In the genomic region with DNA sequence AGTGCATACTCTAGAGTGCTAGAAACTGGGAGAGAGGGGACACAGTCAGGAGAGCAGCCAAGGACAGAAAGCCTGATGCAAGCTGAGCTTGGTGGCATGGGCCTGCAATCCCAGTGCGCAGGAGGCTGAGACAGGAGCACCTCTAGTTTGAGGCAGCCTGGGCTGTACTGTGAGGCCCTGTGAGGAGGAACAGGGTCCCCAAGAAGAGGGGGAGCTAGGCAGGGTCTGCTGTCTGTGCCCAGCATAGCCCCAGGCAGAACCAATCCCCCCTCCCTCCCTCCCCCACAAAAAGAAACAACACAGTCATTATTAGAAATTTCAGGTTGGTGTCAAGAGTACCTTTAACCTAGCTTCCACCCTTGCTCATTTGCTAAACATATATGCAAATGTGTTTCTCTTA, we compare ENCODE assay signal across 11 mouse cellular contexts. TPM values are rescaled to one million over a fixed set of nuclear protein-coding genes. Genes with fewer than 3 reads are reported as not detected.
DNase-seq lines count a peak whose midpoint lies in the region; ATAC-seq and TF ChIP-seq lines count a peak whose summit lies in the region.
"Had no signal": no experiment of that assay in that cellular context is flagged by ENCODE, and none has a peak within 500 bp of the region (broad histone marks: within the 10 kb centered on the region; RNA-seq: fewer than 3 reads in every experiment).

No protein-coding gene starts in this region.

- peak overlapping the region; percentile 60 for H3K4me2 ChIP-seq in heart, embryonic 12.5 days
- H3K4me2 ChIP-seq in forebrain, embryonic 12.5 days: peak overlapping the region; percentile 42
- peak overlapping the region; percentile 45 for H3K4me2 ChIP-seq in midbrain, embryonic 11.5 days
- H3K4me2 ChIP-seq: embryonic facial prominence, embryonic 15.5 days; liver, embryonic 11.5 days had no signal

- no peak overlapping the region for H3K9ac ChIP-seq in heart, embryonic 12.5 days
- peak overlapping the region; percentile 42; the same call in 1 of the 2 replicates for H3K9ac ChIP-seq in forebrain, embryonic 12.5 days
- H3K9ac ChIP-seq in midbrain, embryonic 11.5 days (ENCODE audit: low read length): peak overlapping the region; percentile 65
- H3K9ac ChIP-seq: embryonic facial prominence, embryonic 15.5 days had no signal

- no peak for ATAC-seq in heart, embryonic 12.5 days (ENCODE audit: insufficient number of reproducible peaks, low FRiP score)
- peak; percentile 39 for ATAC-seq in forebrain, embryonic 12.5 days (ENCODE audit: low FRiP score)
- peak; percentile 71 for ATAC-seq in midbrain, embryonic 11.5 days (ENCODE audit: low FRiP score)

- DNase-seq in heart, postnatal 4 days: no peak
- peak; percentile 90 for DNase-seq in midbrain, embryonic 11.5 days (ENCODE audit: low spot score, missing footprints)
- no peak for DNase-seq in cerebellum, postnatal 4 days (ENCODE audit: low spot score in 2 of 2)
- no peak for DNase-seq in thymus, postnatal 4 days
- no peak for DNase-seq in right cerebral cortex, adult 18-20 months
- DNase-seq: thymus, postnatal 14 days had no signal

- WGBS in heart, embryonic 12.5 days: 96% methylated on average over 1 of the region's 1 CpGs
- WGBS in forebrain, embryonic 12.5 days: 68% methylated on average over 1 of the region's 1 CpGs
- WGBS in midbrain, embryonic 11.5 days: 75% methylated on average over 1 of the region's 1 CpGs

- peaks cover 33% of the 10 kb centered on the region for H3K4me1 ChIP-seq in heart, embryonic 12.5 days (replicated peaks)
- H3K4me1 ChIP-seq in E14TG2a.4 (replicated peaks; ENCODE audit: low read depth, low read length): peaks cover 83% of the 10 kb centered on the region
- H3K4me1 ChIP-seq in forebrain, embryonic 12.5 days: peaks cover 55% of the 10 kb centered on the region
- peaks cover 27% of the 10 kb centered on the region for H3K4me1 ChIP-seq in midbrain, embryonic 11.5 days (ENCODE audit: control insufficient read depth, insufficient read depth, low read length)

- H3K27ac ChIP-seq in heart, embryonic 12.5 days (ENCODE audit: poor library complexity, severe bottlenecking): no peak overlapping the region
- peak overlapping the region; percentile 94 for H3K27ac ChIP-seq in forebrain, embryonic 12.5 days
- peak overlapping the region; percentile 98 for H3K27ac ChIP-seq in midbrain, embryonic 11.5 days (ENCODE audit: low read depth, low read length)
- H3K27ac ChIP-seq: embryonic facial prominence, embryonic 15.5 days had no signal

- no peaks in the 10 kb centered on the region for H3K27me3 ChIP-seq in heart, embryonic 12.5 days (replicated peaks)
- no peaks in the 10 kb centered on the region for H3K27me3 ChIP-seq in E14TG2a.4 (ENCODE audit: insufficient read depth, low read length)
- no peaks in the 10 kb centered on the region for H3K27me3 ChIP-seq in forebrain, embryonic 12.5 days
- H3K27me3 ChIP-seq in midbrain, embryonic 11.5 days (ENCODE audit: control insufficient read depth, insufficient read depth, low read length): no peaks in the 10 kb centered on the region
- H3K27me3 ChIP-seq: embryonic facial prominence, embryonic 15.5 days had no signal

- TF ChIP-seq CTCF in E14TG2a.4 (conservative IDR thresholded peaks at IDR 0.05; ENCODE audit: low read length): no peak

- H3K9me3 ChIP-seq in heart, embryonic 12.5 days (replicated peaks): no peaks in the 10 kb centered on the region
- no peaks in the 10 kb centered on the region for H3K9me3 ChIP-seq in E14TG2a.4 (ENCODE audit: low read length)
- no peaks in the 10 kb centered on the region for H3K9me3 ChIP-seq in forebrain, embryonic 12.5 days
- no peaks in the 10 kb centered on the region for H3K9me3 ChIP-seq in midbrain, embryonic 11.5 days (ENCODE audit: control insufficient read depth, low read length)
- H3K9me3 ChIP-seq: embryonic facial prominence, embryonic 15.5 days had no signal

- no peaks in the 10 kb centered on the region for H3K36me3 ChIP-seq in heart, embryonic 12.5 days
- no peaks in the 10 kb centered on the region for H3K36me3 ChIP-seq in E14TG2a.4 (ENCODE audit: insufficient read depth, low read length)
- no peaks in the 10 kb centered on the region for H3K36me3 ChIP-seq in forebrain, embryonic 12.5 days (replicated peaks)
- no peaks in the 10 kb centered on the region for H3K36me3 ChIP-seq in midbrain, embryonic 11.5 days (ENCODE audit: control insufficient read depth, insufficient read depth, low read length)
- H3K36me3 ChIP-seq: embryonic facial prominence, embryonic 15.5 days had no signal

- H3K4me3 ChIP-seq in heart, embryonic 12.5 days: no peak overlapping the region
- peak overlapping the region; percentile 67 for H3K4me3 ChIP-seq in E14TG2a.4 (replicated peaks; ENCODE audit: low read length)
- peak overlapping the region; percentile 25 for H3K4me3 ChIP-seq in forebrain, embryonic 12.5 days (replicated peaks)
- H3K4me3 ChIP-seq in midbrain, embryonic 11.5 days (ENCODE audit: low read depth, low read length): peak overlapping the region; percentile 25
- H3K4me3 ChIP-seq: embryonic facial prominence, embryonic 15.5 days had no signal

RNA-seq across cellular contexts. Expression of a gene that starts 27.8 kb away (rescaled TPM):
- 7.0 and 7.7 TPM in 2 replicates for polyA plus RNA-seq in heart, embryonic 12.5 days (2016; fragmentation: Nextera tagmentation; extraction: Ambion mirVana)
- 1 to 10 TPM; 7.2 to 8.2 TPM for total RNA-seq in heart, postnatal 4 days (2021)
- polyA plus RNA-seq in forebrain, embryonic 12.5 days (2016; fragmentation: Nextera tagmentation; extraction: Ambion mirVana): 22.3 and 22.6 TPM in 2 replicates
- polyA plus RNA-seq in midbrain, embryonic 11.5 days (2014; fragmentation: Nextera tagmentation; extraction: Ambion mirVana): 33.2 and 37.3 TPM in 2 replicates

RNA-seq across cellular contexts. Expression of a gene that starts 60.0 kb away (rescaled TPM):
- 61.2 and 64.1 TPM in 2 replicates for polyA plus RNA-seq in heart, embryonic 12.5 days (2016; fragmentation: Nextera tagmentation; extraction: Ambion mirVana)
- total RNA-seq in heart, postnatal 4 days (2021): 10 to 100 TPM; 81.7 to 84.3 TPM
- polyA plus RNA-seq in forebrain, embryonic 12.5 days (2016; fragmentation: Nextera tagmentation; extraction: Ambion mirVana): 31.2 and 31.8 TPM in 2 replicates
- 32.9 and 34.9 TPM in 2 replicates for polyA plus RNA-seq in midbrain, embryonic 11.5 days (2014; fragmentation: Nextera tagmentation; extraction: Ambion mirVana)
